Mouse (Mus musculus): ENCODE measurements around the gene Mmp19.

- TF ChIP-seq EP300 (IDR thresholded peaks at IDR 0.05; ENCODE audit: insufficient read depth, low read depth, low read length), result no peak
- no peak for TF ChIP-seq CTCF (IDR thresholded peaks at IDR 0.05)
These were observed 3.7 kb downstream of the Mmp19 start for GRCm38 (mm10) chr10:128794391-128794790.

Data from heart, adult 2 months (tissue).